Mouse (Mus musculus): ENCODE data around the gene Gm765. TPM values are rescaled to one million over a fixed set of nuclear protein-coding genes. Genes with fewer than 3 reads are reported as not detected.
A peak's percentile ranks its signal among the peaks of the same experiment; 100 is the strongest.

The Gm765 gene
- polyA plus RNA-seq, 1 experiment from 2014 or later = not detected

DNA sequence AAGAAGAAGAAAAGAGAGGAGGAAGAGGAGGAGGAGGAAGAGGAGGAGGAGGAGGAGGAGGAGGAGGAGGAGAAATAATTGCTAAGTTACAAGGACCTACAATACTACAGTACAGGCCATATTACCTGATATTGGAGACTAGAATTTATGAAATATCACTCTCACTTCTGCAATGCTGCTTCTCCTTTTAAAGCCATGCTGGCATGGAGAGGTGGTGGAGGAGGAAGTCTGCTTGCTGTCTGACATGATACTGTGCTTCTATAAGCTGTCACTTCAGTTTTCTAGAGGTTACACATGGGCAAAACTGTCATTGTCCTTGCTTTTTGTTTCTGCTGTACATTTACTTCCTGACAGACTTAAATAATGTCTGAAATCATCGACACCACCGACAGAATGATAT, 9.8 kb downstream of the Gm765 start:
- Histone ChIP-seq H3K27ac (ENCODE audit: low read length) (no peak overlapping the region), H3K36me3 (ENCODE audit: insufficient read depth, low read length) (no peaks in the 10 kb centered on the region), H3K4me2 (replicated peaks; ENCODE audit: low read depth, low read length) (no peak overlapping the region), H3K27me3 (replicated peaks; ENCODE audit: insufficient read depth, low read length) (no peaks in the 10 kb centered on the region), H3K4me1 (ENCODE audit: insufficient read depth, low read depth, low read length) (no peaks in the 10 kb centered on the region), H3K4me3 (ENCODE audit: low read depth, low read length) (no peak overlapping the region), H3K9me3 (ENCODE audit: low read length) (no peaks in the 10 kb centered on the region), H3K9ac (replicated peaks; ENCODE audit: low read depth) (no peak overlapping the region)
- ATAC-seq (no peak), DNase-seq (ENCODE audit: low spot score) (peak; percentile 16)
- no peak for TF ChIP-seq CTCF (IDR thresholded peaks at IDR 0.05)
- no peak for TF ChIP-seq EP300 (IDR thresholded peaks at IDR 0.05)
- 76% methylated on average over 2 of the region's 2 CpGs for WGBS

DNA sequence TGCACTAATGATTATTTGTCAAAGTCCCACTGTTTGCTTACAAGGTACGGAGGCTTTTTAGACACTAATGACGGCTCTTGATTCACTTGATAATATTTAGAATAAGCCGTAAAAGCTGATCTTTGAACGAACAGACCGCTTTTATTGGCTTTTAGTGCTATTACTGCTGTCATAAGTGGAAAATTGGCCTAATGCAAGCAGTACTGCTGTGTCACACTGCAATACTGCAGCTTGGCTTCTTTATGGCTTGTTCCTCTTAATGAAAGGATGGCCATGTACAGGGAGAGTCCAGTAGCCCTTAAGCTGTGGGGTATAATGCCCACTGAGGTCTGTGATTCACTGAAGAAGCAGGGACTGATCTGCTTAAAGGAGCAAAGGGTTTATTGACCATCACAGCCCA, 30.9 kb downstream of the Gm765 start:
- no peaks in the 10 kb centered on the region for H3K36me3 ChIP-seq (ENCODE audit: insufficient read depth, low read length)
- no peaks in the 10 kb centered on the region for H3K27me3 ChIP-seq (replicated peaks; ENCODE audit: insufficient read depth, low read length)
- H3K4me1 ChIP-seq (ENCODE audit: insufficient read depth, low read depth, low read length) = no peaks in the 10 kb centered on the region
- TF ChIP-seq CTCF (IDR thresholded peaks at IDR 0.05) = no peak
- TF ChIP-seq EP300 (IDR thresholded peaks at IDR 0.05) = no peak
- no peak overlapping the region for H3K4me2 ChIP-seq (replicated peaks; ENCODE audit: low read depth, low read length)
- no peak for DNase-seq (ENCODE audit: low spot score)
- H3K9me3 ChIP-seq (ENCODE audit: low read length) = no peaks in the 10 kb centered on the region
- H3K9ac ChIP-seq (replicated peaks; ENCODE audit: low read depth) = no peak overlapping the region
- H3K27ac ChIP-seq (ENCODE audit: low read length) = no peak overlapping the region
- no peak for ATAC-seq
- 52% methylated on average over 5 of the region's 5 CpGs for WGBS
- H3K4me3 ChIP-seq (ENCODE audit: low read depth, low read length) = no peak overlapping the region

GRCm38 (mm10) chr6:98307647-98308046, 34.9 kb downstream of the Gm765 start:
- Histone ChIP-seq H3K36me3 (ENCODE audit: insufficient read depth, low read length) (no peaks in the 10 kb centered on the region), H3K27ac (ENCODE audit: low read length) (no peak overlapping the region), H3K9ac (replicated peaks; ENCODE audit: low read depth) (no peak overlapping the region), H3K9me3 (ENCODE audit: low read length) (no peaks in the 10 kb centered on the region), H3K27me3 (replicated peaks; ENCODE audit: insufficient read depth, low read length) (no peaks in the 10 kb centered on the region), H3K4me2 (replicated peaks; ENCODE audit: low read depth, low read length) (no peak overlapping the region), H3K4me1 (ENCODE audit: insufficient read depth, low read depth, low read length) (no peaks in the 10 kb centered on the region), H3K4me3 (ENCODE audit: low read depth, low read length) (no peak overlapping the region)
- ATAC-seq (no peak), DNase-seq (ENCODE audit: low spot score) (no peak)
- WGBS = 69% methylated on average over 3 of the region's 3 CpGs
- TF ChIP-seq CTCF (IDR thresholded peaks at IDR 0.05) (no peak), EP300 (IDR thresholded peaks at IDR 0.05) (no peak)

GRCm38 (mm10) chr6:98307159-98307558, 35.4 kb downstream of the Gm765 start:
- no peak overlapping the region for H3K4me2 ChIP-seq (replicated peaks; ENCODE audit: low read depth, low read length)
- H3K36me3 ChIP-seq (ENCODE audit: insufficient read depth, low read length) = no peaks in the 10 kb centered on the region
- no peaks in the 10 kb centered on the region for H3K9me3 ChIP-seq (ENCODE audit: low read length)
- ATAC-seq (no peak), DNase-seq (ENCODE audit: low spot score) (no peak)
- no peak overlapping the region for H3K27ac ChIP-seq (ENCODE audit: low read length)
- no peaks in the 10 kb centered on the region for H3K27me3 ChIP-seq (replicated peaks; ENCODE audit: insufficient read depth, low read length)
- H3K4me1 ChIP-seq (ENCODE audit: insufficient read depth, low read depth, low read length) = no peaks in the 10 kb centered on the region
- WGBS = 70% methylated on average over 7 of the region's 7 CpGs
- no peak overlapping the region for H3K4me3 ChIP-seq (ENCODE audit: low read depth, low read length)
- TF ChIP-seq CTCF (IDR thresholded peaks at IDR 0.05) (no peak), EP300 (IDR thresholded peaks at IDR 0.05) (no peak)
- H3K9ac ChIP-seq (replicated peaks; ENCODE audit: low read depth) = no peak overlapping the region

DNA sequence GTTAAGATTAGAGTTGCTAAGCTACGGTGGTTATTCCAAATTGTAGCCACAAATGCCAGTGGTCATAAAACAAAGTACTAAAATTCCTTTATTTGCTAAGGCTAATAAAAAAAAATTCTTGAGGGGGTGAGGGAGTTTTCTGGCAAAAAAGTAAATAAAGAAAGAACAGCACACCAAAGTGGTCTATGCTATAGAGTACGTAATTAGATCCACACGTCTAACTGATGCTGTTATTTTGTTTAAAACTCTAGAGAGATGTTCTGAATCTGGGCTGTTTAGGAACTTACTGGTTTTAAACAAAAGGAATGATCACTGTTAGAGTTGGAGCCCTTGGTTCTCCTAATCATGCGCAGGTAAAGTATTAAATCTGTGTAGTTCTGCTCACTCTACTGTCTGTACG, 50.5 kb downstream of the Gm765 start:
- Histone ChIP-seq H3K4me3 (ENCODE audit: low read depth, low read length) (no peak overlapping the region), H3K9me3 (ENCODE audit: low read length) (no peaks in the 10 kb centered on the region), H3K9ac (replicated peaks; ENCODE audit: low read depth) (no peak overlapping the region), H3K36me3 (ENCODE audit: insufficient read depth, low read length) (no peaks in the 10 kb centered on the region), H3K27me3 (replicated peaks; ENCODE audit: insufficient read depth, low read length) (no peaks in the 10 kb centered on the region), H3K4me1 (ENCODE audit: insufficient read depth, low read depth, low read length) (no peaks in the 10 kb centered on the region), H3K4me2 (replicated peaks; ENCODE audit: low read depth, low read length) (no peak overlapping the region), H3K27ac (ENCODE audit: low read length) (no peak overlapping the region)
- TF ChIP-seq CTCF (IDR thresholded peaks at IDR 0.05) (no peak), EP300 (IDR thresholded peaks at IDR 0.05) (no peak)
- ATAC-seq = no peak
- 66% methylated on average over 5 of the region's 5 CpGs for WGBS
- no peak for DNase-seq (ENCODE audit: low spot score)

GRCm38 (mm10) chr6:98288316-98288715, 54.2 kb downstream of the Gm765 start:
- no peak for DNase-seq (ENCODE audit: low spot score)
- no peak overlapping the region for H3K4me3 ChIP-seq (ENCODE audit: low read depth, low read length)
- H3K4me2 ChIP-seq (replicated peaks; ENCODE audit: low read depth, low read length) = no peak overlapping the region
- H3K9me3 ChIP-seq (ENCODE audit: low read length) = no peaks in the 10 kb centered on the region
- ATAC-seq = no peak
- no peak for TF ChIP-seq CTCF (IDR thresholded peaks at IDR 0.05)
- no peak for TF ChIP-seq EP300 (IDR thresholded peaks at IDR 0.05)
- H3K4me1 ChIP-seq (ENCODE audit: insufficient read depth, low read depth, low read length) = no peaks in the 10 kb centered on the region
- H3K27ac ChIP-seq (ENCODE audit: low read length) = no peak overlapping the region
- H3K36me3 ChIP-seq (ENCODE audit: insufficient read depth, low read length) = no peaks in the 10 kb centered on the region
- H3K9ac ChIP-seq (replicated peaks; ENCODE audit: low read depth) = no peak overlapping the region
- no peaks in the 10 kb centered on the region for H3K27me3 ChIP-seq (replicated peaks; ENCODE audit: insufficient read depth, low read length)
- WGBS = 37% methylated on average over 3 of the region's 3 CpGs

GRCm38 (mm10) chr6:98287521-98287920, 55.0 kb downstream of the Gm765 start:
- Histone ChIP-seq H3K27ac (ENCODE audit: low read length) (no peak overlapping the region), H3K4me3 (ENCODE audit: low read depth, low read length) (no peak overlapping the region), H3K27me3 (replicated peaks; ENCODE audit: insufficient read depth, low read length) (no peaks in the 10 kb centered on the region), H3K4me2 (replicated peaks; ENCODE audit: low read depth, low read length) (no peak overlapping the region), H3K36me3 (ENCODE audit: insufficient read depth, low read length) (no peaks in the 10 kb centered on the region), H3K9ac (replicated peaks; ENCODE audit: low read depth) (no peak overlapping the region), H3K4me1 (ENCODE audit: insufficient read depth, low read depth, low read length) (no peaks in the 10 kb centered on the region), H3K9me3 (ENCODE audit: low read length) (no peaks in the 10 kb centered on the region)
- DNase-seq (ENCODE audit: low spot score) (no peak), ATAC-seq (no peak)
- 70% methylated on average over 6 of the region's 6 CpGs for WGBS
- TF ChIP-seq EP300 (IDR thresholded peaks at IDR 0.05) = no peak
- no peak for TF ChIP-seq CTCF (IDR thresholded peaks at IDR 0.05)
